Mouse (Mus musculus) layer of hippocampus, postnatal 10 days (tissue): ENCODE data around the gene Cyp26c1. TPM values are rescaled to one million over a fixed set of nuclear protein-coding genes. Genes with fewer than 3 reads are reported as not detected.

Experiments used
- DNase-seq, 2 experiments: peaks; one replicate each; pipeline ENCODE4 v3.0.0; 2021; ENCODE audit warnings: low spot score in 2 of 2
- long read RNA-seq: library from polyadenylated mRNA; stranded (forward); transcript quantifications from one replicate; pipeline ENCODE4 v2.0.0, GENCODE M21; 2023
- total RNA-seq, 2 experiments: library from RNA; stranded (reverse); gene quantifications; 2 replicates each; pipeline ENCODE4 v1.2.3; 2021

The Cyp26c1 gene
- total RNA-seq, result under 1 TPM; 0.21 to 0.25 TPM
- long read RNA-seq, result 0 reads

GRCm38 (mm10) chr19:37685281-37685680 lies at the start of gene Cyp26c1:
TSS of gene Cyp26c1 (plus strand) at chr19:37685581.
- DNase-seq, result no peak

- no peak for DNase-seq
Observed at GRCm38 (mm10) chr19:37647994-37648393, 37.4 kb upstream of the Cyp26c1 start.

- no peak for DNase-seq
Observed at GRCm38 (mm10) chr19:37650526-37650925, 34.9 kb upstream of the Cyp26c1 start.

GRCm38 (mm10) chr19:37654012-37654411 lies 31.4 kb upstream of the Cyp26c1 start:
- DNase-seq, result no peak

DNA sequence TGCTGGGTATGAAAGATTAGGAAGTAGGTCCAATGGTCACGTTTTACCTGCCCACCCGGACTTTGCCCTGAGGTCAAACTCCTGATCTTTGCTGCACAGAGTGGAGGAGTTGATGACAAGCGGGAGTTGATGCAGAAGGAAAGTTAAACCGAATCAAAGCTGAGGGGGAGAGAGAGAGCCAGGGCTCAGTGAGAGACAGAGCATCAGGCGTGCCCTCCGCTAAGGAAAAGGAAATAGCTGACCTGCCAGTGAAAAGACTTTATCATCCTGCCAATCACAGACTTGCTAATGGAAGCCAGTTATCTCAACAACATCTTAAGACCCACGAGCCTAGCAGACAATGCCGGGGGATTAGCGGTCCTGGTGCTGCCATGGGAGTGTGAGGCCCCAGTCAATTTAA lies 28.9 kb upstream of the Cyp26c1 start:
- no peak for DNase-seq

GRCm38 (mm10) chr19:37665256-37665655 lies 20.1 kb upstream of the Cyp26c1 start:
- DNase-seq, result no peak

DNA sequence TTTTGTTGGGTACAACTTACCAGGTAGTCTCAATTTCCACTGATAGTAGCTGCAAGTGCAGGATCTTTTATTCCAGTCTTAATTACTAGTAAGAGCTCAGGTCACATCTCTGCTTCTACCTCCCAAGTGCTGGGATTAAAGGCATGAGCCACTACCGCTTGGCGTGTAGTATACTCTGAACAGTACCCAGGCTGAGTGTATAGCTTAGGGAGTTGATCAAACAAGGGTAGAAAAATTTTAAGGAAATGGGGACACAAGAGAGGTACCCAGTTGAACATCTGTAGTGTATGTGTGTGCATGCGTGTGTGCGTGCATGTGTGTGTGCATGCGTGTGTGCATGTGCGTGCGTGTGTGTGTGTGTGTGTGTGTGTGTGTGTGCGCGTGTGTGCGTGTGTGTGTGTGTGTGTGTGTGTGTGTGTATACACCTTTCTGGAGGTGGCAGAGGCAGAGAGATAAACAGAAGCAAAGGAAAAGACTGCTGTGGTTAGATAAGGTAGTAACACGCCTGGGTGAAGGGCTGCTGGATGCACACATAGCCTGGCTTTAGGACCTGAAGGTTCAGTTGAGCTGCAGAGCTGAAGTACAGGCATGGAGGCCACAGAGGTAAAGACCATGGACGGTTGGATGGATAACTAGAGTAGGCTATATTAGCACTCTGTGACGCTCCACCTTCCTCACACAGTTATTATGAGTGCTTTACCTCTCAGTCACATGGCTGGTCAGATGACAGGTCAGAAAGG lies 17.4 kb upstream of the Cyp26c1 start:
- no peak for DNase-seq

DNA sequence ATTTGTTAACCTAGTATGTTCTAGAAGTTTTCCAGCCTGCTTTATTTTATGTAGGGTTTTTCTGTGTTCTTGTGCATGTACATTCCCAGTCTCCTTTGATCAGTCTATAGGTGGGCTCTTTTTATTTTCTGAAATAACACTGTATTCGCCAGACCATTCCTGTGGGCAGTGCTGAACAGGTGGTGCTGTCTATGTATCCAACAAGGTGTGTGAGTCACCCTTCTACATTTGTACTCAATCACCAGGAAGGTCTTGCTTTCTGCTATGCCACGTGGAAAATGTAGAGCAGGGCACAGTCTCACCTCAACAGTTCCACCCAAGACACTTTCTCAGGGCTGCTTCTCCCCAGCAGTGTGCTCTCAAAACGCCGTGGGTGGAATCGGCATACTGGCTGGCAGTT lies 16.7 kb upstream of the Cyp26c1 start:
- no peak for DNase-seq

- DNase-seq, result no peak
Observed at GRCm38 (mm10) chr19:37669486-37669885, 15.9 kb upstream of the Cyp26c1 start.

GRCm38 (mm10) chr19:37673393-37673792 lies 12.0 kb upstream of the Cyp26c1 start:
- DNase-seq, result no peak

- no peak for DNase-seq
Observed at GRCm38 (mm10) chr19:37686347-37686746, 966 bp downstream of the Cyp26c1 start.

DNA sequence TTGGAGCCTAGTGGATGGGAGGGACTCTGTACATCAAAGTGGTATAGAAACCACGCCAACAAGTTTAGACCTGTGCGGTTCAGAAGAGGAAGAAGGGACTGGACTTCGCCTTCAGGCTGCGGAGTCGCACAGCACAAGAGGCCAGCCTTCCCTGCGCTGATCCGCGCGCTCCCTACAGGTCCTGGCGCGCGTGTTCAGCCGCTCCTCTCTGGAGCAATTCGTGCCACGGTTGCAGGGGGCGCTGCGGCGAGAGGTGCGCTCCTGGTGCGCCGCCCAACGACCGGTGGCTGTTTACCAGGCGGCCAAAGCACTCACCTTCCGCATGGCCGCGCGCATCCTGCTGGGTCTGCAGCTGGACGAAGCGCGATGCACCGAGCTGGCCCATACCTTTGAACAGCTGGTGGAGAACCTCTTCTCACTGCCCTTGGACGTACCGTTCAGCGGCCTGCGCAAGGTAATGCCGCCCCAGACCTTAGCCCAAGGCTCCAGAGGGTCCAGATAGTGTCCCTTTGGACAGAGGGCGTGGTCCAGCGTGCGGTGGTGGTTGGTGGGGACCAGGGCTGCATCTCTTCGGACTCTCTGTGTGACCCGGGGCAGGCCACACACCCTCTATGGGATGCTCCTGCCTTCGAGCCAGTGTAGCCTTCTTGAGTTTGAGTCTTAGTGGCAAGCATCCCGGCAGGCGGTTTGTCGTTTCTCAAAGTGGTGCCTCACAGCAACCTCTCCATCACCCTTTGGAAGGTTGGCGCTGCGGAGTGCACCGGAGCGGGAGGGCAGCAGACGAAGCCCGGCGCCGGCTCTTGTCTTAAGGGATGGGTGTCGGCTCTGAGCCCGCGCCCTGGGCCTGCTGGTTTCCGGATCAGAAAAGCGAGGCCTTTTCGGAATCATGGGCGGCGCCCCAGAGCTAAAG lies 1.8 kb downstream of the Cyp26c1 start:
- no peak for DNase-seq

- DNase-seq, result no peak
Observed at GRCm38 (mm10) chr19:37689478-37689877, 4.1 kb downstream of the Cyp26c1 start.

DNA sequence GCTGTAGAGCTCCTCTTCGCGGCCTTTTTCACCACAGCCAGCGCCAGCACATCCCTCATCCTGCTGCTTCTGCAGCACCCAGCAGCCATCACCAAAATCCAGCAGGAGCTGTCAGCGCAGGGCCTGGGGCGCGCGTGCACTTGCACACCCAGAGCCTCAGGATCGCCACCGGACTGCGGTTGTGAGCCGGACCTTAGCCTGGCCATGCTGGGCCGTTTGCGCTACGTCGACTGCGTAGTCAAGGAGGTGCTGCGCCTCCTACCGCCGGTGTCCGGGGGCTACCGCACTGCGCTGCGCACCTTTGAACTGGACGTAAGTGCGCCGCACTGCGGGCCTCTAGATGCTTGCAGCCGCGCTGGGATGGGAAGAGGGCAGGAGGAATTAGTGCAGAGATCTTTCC lies 5.3 kb downstream of the Cyp26c1 start:
- no peak for DNase-seq

- peak in 1 of 2 experiments; percentile 36 for DNase-seq
Observed at GRCm38 (mm10) chr19:37692879-37693278, 7.5 kb downstream of the Cyp26c1 start.

DNA sequence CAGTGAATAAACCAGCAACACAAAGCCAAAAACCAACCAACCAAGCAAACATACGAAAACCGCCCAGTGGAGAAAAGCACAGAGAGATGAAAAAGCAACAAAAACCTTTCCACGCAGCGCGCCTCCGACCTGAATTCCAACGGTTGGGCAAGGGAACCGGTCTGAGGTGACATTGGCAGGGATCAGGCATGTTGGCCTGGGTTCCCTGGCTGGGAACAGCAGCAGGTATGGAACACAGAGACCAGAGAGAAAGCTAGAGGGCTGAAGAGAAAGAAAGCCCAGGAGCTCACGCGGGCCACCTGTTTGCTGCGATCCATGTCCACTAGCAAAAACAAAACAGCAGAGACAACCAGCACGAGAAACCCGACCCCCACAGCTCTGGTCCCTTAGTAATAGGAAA lies 9.8 kb downstream of the Cyp26c1 start:
- DNase-seq, result no peak

DNA sequence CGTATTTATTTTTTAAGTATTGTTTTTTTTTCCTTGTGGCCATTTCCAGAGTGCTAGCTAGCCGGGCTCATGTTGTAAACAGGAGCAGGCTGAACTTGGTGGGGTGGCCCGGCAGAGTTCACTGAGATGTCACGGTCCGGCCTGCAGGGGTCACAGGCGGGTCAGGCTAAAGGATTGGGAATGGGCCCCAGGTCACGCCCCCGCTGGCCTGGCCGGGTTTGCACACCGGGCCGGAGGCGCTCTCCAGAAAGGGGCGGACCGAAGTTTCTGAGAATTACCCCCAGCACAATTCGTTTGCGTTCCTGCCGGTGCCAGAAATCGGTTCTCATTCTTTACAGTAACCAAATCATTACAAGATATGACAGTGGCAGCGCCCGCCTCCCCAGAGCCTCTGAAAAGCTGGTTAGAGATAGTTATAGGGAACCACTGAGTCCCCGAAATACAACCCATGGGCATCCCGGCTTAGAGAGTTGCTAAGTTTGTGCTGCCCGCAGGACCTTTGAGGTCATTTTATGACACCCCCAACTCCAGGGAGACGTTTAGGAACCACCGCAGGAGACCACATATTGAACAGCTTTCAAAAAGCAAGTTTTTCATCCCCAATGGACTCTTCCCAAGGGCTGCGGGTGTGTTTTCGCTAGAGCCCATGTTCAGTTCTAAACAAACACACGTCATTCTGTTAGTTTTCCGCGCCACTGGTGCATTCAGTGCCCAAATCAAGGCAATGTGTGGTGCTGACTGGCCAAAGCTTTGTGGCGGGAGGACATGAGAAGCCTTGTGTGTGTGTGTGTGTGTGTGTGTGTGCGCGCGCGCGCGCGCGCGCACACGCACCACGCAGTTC lies 10.6 kb downstream of the Cyp26c1 start:
- DNase-seq, result no peak

GRCm38 (mm10) chr19:37696603-37697334 lies 11.4 kb downstream of the Cyp26c1 start:
- no peak for DNase-seq

DNA sequence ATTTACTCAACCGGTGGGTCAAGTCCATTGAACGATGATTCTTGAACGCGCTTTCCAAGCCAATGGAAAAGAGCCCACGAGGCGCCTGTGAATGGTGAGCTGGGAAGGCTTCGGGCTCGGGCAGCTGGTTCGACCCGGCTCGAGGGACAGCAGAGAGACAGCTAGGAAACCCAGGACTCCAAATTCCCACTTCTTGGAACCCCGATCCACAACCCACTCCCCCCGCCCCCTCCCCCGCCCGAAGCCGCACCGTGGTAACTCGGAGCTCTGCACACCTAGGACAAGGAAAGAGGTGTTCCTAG lies 11.9 kb downstream of the Cyp26c1 start:
- DNase-seq, result no peak

- DNase-seq, result no peak
Observed at GRCm38 (mm10) chr19:37697651-37698272, 12.4 kb downstream of the Cyp26c1 start, which contains the start of gene Cyp26a1. TSS of gene Cyp26a1 (plus strand) at chr19:37697798.
